Mouse (Mus musculus) E14TG2a.4 (cell line): ENCODE measurements at regions not wholly inside any gene's neighbourhood (a gene's known extent, or its start where the extent isn't known, plus 50 kb on each side); places are given as distances from the start of the nearest gene placed in this dataset.
A peak's percentile ranks its signal among the peaks of the same experiment; 100 is the strongest.

Source experiments
- H3K27me3 ChIP-seq: 2 replicates; pipeline ENCODE4 v1.6.1; 2014; ENCODE audit warnings: low read length, control low read depth; ENCODE audit not compliant: insufficient read depth
- H3K36me3 ChIP-seq: 2 replicates; pipeline ENCODE4 v1.6.1; 2014; ENCODE audit warnings: low read length, control low read depth; ENCODE audit not compliant: insufficient read depth
- H3K4me1 ChIP-seq: replicated peaks from 2 replicates; pipeline ENCODE4 v1.6.1; 2014; ENCODE audit warnings: low read depth, low read length, control low read depth
- H3K4me3 ChIP-seq: replicated peaks from 2 replicates; pipeline ENCODE4 v1.5.1; 2014; ENCODE audit warnings: mild to moderate bottlenecking, low read length
- H3K9me3 ChIP-seq: 2 replicates; pipeline ENCODE4 v1.6.1; 2014; ENCODE audit warnings: low read length, control low read depth
- CTCF ChIP-seq: conservative IDR thresholded peaks from 2 replicates; pipeline ENCODE4 v1.5.1; 2014; ENCODE audit warnings: low read length
- NANOG ChIP-seq: IDR thresholded peaks from 2 replicates; pipeline ENCODE4 v1.6.1; 2014; ENCODE audit warnings: borderline replicate concordance, low read length, mixed read lengths
- POU5F1 ChIP-seq: IDR thresholded peaks from 2 replicates; pipeline ENCODE4 v1.6.1; 2014; ENCODE audit warnings: low read length, borderline replicate concordance

DNA sequence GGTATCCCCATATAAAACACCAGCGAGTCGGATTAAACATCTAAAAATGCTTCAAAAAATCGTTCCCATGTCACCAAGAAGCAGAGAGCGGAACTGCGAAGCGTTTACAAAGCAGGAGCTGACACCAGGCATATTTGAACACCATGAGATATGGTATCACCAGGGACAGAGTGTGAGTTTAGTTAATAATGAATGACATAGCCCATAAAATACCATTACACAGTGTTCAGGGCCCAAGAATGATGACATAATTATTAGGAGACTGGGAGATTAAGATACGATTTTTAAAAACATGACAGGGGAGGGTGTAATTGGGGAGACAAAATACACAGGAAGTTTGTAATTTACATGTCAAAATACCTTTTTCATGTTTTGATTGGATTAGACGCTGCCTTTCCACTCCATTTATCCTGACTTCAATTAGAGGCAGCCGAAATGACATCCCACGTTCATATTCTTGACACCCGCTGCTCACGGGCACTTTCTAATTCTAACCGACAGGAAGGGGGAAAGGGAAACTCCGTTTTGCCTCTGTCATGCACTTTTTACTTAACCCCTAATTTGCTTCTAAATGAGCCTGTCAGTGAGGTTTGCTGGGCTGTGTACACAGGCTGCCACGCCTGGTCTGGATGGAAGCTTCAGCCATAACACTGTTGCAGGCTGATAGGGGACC is 155.6 kb downstream of the Arrdc4 start:
- Histone ChIP-seq H3K9me3 (no peaks in the 10 kb centered on the region), H3K4me3 (no peak overlapping the region), H3K27me3 (no peaks in the 10 kb centered on the region), H3K4me1 (no peaks in the 10 kb centered on the region), H3K36me3 (no peaks in the 10 kb centered on the region)
- TF ChIP-seq POU5F1 (no peak), NANOG (no peak), CTCF (no peak)

DNA sequence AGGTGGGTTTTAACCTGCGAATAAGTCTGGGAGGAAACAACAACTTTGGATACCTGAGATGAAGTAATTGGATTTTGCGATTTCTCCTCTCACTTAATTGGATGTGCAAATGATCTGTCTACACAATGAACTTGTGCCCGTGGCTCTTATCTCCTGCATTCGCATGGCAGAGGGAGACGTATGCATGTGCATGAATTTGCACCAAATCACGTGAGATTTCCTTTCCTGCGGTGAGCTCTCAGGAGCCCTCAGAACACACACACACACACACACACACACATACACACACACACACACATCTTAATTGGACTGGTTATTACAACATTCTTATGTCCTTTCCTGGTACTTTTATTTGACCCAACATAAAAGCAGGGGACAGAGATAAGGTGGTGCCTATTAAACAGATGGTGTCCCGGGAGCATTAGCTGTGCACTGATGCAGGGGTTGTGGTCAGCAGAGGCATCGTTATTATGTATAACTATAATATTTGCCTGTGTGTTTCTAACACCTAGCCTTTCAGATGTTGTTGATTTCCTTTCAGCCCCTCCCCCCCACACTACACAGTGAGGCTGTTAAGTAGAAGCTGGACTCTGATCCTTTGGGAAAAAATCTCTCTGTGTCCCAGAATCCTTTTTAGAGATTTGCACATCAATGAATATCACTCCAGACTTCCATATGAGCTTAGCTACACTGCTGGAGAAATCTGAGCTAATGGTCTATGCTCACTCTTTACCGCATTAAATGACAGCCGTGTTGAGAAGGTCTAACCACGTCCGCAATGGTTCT is 166.3 kb downstream of the Arrdc4 start:
- Histone ChIP-seq H3K4me1 (no peaks in the 10 kb centered on the region), H3K27me3 (peaks cover 12% of the 10 kb centered on the region), H3K4me3 (no peak overlapping the region), H3K9me3 (no peaks in the 10 kb centered on the region), H3K36me3 (no peaks in the 10 kb centered on the region)
- TF ChIP-seq CTCF (no peak), NANOG (no peak), POU5F1 (no peak)

DNA sequence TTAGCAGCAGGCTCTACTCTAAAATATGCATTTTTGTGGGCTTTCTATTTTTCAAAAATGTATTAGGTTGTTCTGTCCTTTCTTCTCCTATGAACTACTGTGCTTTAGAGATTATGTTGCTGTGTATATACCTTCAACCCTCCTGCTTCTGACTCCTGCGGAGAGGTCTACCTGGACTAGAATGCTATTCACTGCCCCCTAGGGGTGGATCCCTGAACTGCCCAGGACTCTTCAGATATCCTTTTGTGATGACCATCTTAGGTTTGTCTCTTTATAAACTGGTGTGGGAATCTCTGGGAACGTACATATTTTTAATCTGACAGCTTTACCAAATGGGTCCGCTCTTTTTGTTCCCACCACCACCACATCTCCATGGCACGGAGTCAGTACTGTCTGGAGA is 168.4 kb downstream of the Arrdc4 start:
- no peaks in the 10 kb centered on the region for H3K36me3 ChIP-seq
- H3K4me3 ChIP-seq: no peak overlapping the region
- H3K27me3 ChIP-seq: peaks cover 12% of the 10 kb centered on the region
- TF ChIP-seq POU5F1 (no peak), CTCF (peak; percentile 98), NANOG (no peak)
- no peaks in the 10 kb centered on the region for H3K9me3 ChIP-seq
- H3K4me1 ChIP-seq: no peaks in the 10 kb centered on the region

DNA sequence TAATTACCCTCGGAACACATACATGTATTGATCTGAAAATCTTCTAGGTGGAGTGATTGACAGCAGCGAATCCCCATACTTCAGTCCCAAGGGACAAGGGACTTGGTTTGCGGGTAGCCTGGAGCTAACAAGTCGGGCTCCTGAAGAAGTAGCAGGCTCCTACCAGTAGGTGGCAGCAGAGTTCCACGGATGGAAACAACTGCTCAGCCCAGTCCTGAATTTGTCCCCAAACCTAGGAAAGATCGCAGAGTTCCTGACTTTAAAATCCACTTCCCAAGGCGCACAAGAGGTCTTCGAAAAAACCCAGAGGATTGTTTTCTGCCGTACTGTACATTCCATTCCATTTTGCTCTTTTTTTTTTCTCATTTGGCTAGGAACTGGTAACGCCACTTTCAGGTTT is 169.4 kb downstream of the Arrdc4 start:
- TF ChIP-seq POU5F1: no peak
- TF ChIP-seq NANOG: no peak
- TF ChIP-seq CTCF: peak; percentile 92
- H3K4me1 ChIP-seq: no peaks in the 10 kb centered on the region

DNA sequence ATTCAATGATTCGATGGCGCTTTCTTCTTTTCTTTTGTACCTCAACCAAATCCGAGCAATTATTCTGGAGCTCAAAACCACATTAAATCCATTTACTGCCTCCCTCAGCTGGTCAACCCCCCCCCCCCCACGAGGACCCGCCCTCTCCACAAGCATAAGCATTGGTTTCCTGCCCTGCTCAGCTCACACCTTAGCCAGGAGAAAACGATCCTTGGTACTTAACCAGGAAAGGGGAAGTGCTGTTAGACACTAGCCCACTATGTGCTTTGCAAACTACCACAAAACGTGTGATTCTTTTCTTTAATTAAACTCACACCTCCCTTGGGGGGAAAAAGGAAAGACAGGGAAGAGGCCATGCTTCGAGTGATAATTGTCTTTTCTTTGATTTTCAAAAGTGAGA is 169.8 kb downstream of the Arrdc4 start:
- Histone ChIP-seq H3K4me1 (no peaks in the 10 kb centered on the region), H3K27me3 (peaks cover 12% of the 10 kb centered on the region), H3K9me3 (no peaks in the 10 kb centered on the region), H3K36me3 (no peaks in the 10 kb centered on the region), H3K4me3 (no peak overlapping the region)
- TF ChIP-seq POU5F1 (no peak), CTCF (no peak), NANOG (no peak)

More for the DNA sequence above, 169.4 kb downstream of the Arrdc4 start:
- Histone ChIP-seq H3K9me3 (no peaks in the 10 kb centered on the region), H3K4me3 (no peak overlapping the region), H3K36me3 (no peaks in the 10 kb centered on the region), H3K27me3 (peaks cover 12% of the 10 kb centered on the region)

DNA sequence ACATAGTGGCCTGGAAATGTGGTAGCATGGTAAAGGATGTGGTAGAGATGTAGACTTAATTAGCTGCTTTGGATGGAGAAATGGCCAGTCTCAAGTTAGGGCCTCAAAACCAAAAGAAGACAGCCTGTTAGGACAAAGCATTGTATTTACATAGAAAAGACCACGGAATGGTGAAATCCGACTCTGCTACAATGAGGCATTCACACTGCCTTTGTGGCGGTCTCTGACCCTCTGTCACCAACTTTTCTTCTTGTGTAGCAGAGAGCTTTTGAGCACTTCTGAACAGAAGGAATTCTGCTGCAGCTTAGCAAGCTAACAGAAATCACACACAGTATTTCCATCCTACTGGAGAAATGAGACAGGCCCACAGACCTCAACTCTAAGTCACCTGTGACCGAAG is 177.7 kb downstream of the Arrdc4 start:
- Histone ChIP-seq H3K27me3 (no peaks in the 10 kb centered on the region), H3K36me3 (no peaks in the 10 kb centered on the region), H3K4me1 (peaks cover 12% of the 10 kb centered on the region), H3K4me3 (no peak overlapping the region), H3K9me3 (peaks cover 4% of the 10 kb centered on the region; the same call in 1 of the 2 replicates)
- no peak for TF ChIP-seq CTCF
- no peak for TF ChIP-seq NANOG
- no peak for TF ChIP-seq POU5F1

DNA sequence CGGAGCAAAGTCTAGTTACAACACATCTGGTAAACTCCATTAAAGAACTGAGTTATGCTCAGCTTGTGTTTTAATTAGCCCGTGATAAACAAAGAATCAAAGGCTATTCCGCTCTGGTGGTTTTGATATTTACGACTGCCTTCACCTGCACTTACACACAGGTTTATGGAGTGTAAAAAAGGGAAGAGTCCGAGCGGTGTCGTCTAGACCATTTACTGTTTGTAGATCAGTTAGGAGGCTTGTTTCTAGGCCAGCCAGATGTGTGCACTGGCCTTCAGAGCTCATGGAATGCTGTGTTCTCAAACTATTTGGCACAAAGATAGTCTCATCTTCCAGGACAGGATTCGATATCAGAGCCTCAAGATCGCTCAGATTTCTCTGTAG is 180.9 kb downstream of the Arrdc4 start:
- Histone ChIP-seq H3K9me3 (peaks cover 2% of the 10 kb centered on the region; the same call in 1 of the 2 replicates), H3K4me3 (no peak overlapping the region), H3K36me3 (no peaks in the 10 kb centered on the region), H3K27me3 (no peaks in the 10 kb centered on the region), H3K4me1 (peaks cover 12% of the 10 kb centered on the region)
- no peak for TF ChIP-seq POU5F1
- no peak for TF ChIP-seq NANOG
- no peak for TF ChIP-seq CTCF

DNA sequence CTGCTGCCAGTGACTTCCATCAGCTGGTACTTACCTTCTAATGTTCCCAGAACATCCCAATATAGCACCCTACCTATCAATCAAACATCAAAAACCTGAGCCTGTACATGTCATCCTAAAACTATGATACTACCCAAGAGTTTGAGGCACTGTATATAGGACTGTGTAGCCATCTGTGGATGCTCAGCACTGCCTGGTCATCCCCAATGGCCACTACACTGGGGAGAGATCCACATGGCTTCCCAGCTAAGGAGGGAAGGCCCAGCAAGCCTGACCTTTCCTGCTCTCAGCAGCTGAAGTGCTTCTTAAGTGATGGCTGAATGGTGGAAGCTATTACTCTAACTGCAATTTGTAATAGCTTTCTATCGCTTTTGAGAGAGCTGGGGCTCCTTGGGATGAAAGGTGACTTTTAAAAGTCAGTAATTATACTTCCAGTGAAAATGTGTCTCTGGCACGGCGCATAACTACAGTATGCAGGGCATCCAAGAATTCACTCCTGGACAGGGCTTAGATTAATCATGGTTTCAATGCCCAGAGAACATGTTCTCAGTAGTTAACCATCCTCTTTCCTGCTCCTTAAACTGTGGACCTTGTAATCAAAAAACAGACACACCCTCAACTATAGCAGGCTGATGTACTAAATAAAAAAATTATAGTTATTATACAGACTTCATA is 181.5 kb downstream of the Arrdc4 start:
- no peak overlapping the region for H3K4me3 ChIP-seq
- H3K9me3 ChIP-seq: no peaks in the 10 kb centered on the region
- no peaks in the 10 kb centered on the region for H3K36me3 ChIP-seq
- H3K27me3 ChIP-seq: no peaks in the 10 kb centered on the region
- H3K4me1 ChIP-seq: peaks cover 12% of the 10 kb centered on the region
- TF ChIP-seq POU5F1 (no peak), CTCF (no peak), NANOG (no peak)
